Comparison of ENCODE assay signal across 17 mouse cellular contexts in genomic region chr14:7861275-7861674, GRCm38 (mm10). TPM values are rescaled to one million over a fixed set of nuclear protein-coding genes. Genes with fewer than 3 reads are reported as not detected.
DNase-seq lines count a peak whose midpoint lies in the region; ATAC-seq and TF ChIP-seq lines count a peak whose summit lies in the region.
"Had no signal": no experiment of that assay in that cellular context is flagged by ENCODE, and none has a peak within 500 bp of the region (broad histone marks: within the 10 kb centered on the region; RNA-seq: fewer than 3 reads in every experiment).

No protein-coding gene starts in this region.

- H3K4me2 ChIP-seq in forebrain, postnatal 0 days (ENCODE audit: low read depth), result no peak overlapping the region
- H3K4me2 ChIP-seq in intestine, embryonic 16.5 days (ENCODE audit: low read depth, low read length), result no peak overlapping the region
- no peak overlapping the region for H3K4me2 ChIP-seq in intestine, embryonic 15.5 days (replicated peaks)
- H3K4me2 ChIP-seq in stomach, postnatal 0 days (replicated peaks; ENCODE audit: low read depth), result no peak overlapping the region
- H3K4me2 ChIP-seq: heart, embryonic 12.5 days; neural tube, embryonic 13.5 days had no signal

- peaks cover 29% of the 10 kb centered on the region for H3K4me1 ChIP-seq in forebrain, embryonic 10.5 days
- H3K4me1 ChIP-seq in forebrain, postnatal 0 days (ENCODE audit: insufficient read depth), result no peaks in the 10 kb centered on the region
- peaks cover 29% of the 10 kb centered on the region for H3K4me1 ChIP-seq in intestine, embryonic 16.5 days (ENCODE audit: control insufficient read depth, insufficient read depth, low read length)
- peaks cover 9% of the 10 kb centered on the region for H3K4me1 ChIP-seq in intestine, embryonic 15.5 days (replicated peaks)
- H3K4me1 ChIP-seq in stomach, postnatal 0 days (replicated peaks; ENCODE audit: control insufficient read depth, insufficient read depth), result peaks cover 5% of the 10 kb centered on the region; the same call in 1 of the 2 replicates

- TF ChIP-seq CTCF in forebrain, postnatal 0 days (IDR thresholded peaks at IDR 0.05; ENCODE audit: low read depth), result no peak
- TF ChIP-seq CTCF in stomach, postnatal 0 days (IDR thresholded peaks at IDR 0.05; ENCODE audit: low read depth), result no peak

- H3K36me3 ChIP-seq in forebrain, embryonic 10.5 days (replicated peaks), result no peaks in the 10 kb centered on the region
- no peaks in the 10 kb centered on the region for H3K36me3 ChIP-seq in forebrain, postnatal 0 days (ENCODE audit: insufficient read depth)
- H3K36me3 ChIP-seq in intestine, embryonic 16.5 days (ENCODE audit: control insufficient read depth, insufficient read depth, low read length), result no peaks in the 10 kb centered on the region
- no peaks in the 10 kb centered on the region for H3K36me3 ChIP-seq in intestine, embryonic 15.5 days
- no peaks in the 10 kb centered on the region for H3K36me3 ChIP-seq in stomach, postnatal 0 days (ENCODE audit: control insufficient read depth, insufficient read depth, low read length)
- H3K36me3 ChIP-seq: heart, embryonic 12.5 days; neural tube, embryonic 13.5 days had no signal

- 90% methylated on average over 1 of the region's 1 CpGs for WGBS in forebrain, embryonic 10.5 days
- WGBS in forebrain, postnatal 0 days, result 89% methylated on average over 1 of the region's 1 CpGs
- WGBS in intestine, embryonic 16.5 days, result 78% methylated on average over 1 of the region's 1 CpGs
- 82% methylated on average over 1 of the region's 1 CpGs for WGBS in intestine, embryonic 15.5 days
- 89% methylated on average over 1 of the region's 1 CpGs for WGBS in stomach, postnatal 0 days

- no peak for ATAC-seq in forebrain, postnatal 0 days
- 0 out of 2 replicates have a peak, but pooled peaks have one; percentile 21 for ATAC-seq in intestine, embryonic 16.5 days
- no peak for ATAC-seq in intestine, embryonic 15.5 days
- ATAC-seq in stomach, postnatal 0 days (ENCODE audit: low FRiP score, low TSS enrichment), result peak; percentile 30; the same call in 1 of the 2 replicates

- DNase-seq in forebrain, embryonic 10.5 days (ENCODE audit: extremely low spot score, low spot score), result no peak
- DNase-seq in forebrain, postnatal 0 days, result no peak
- peak; percentile 32 for DNase-seq in retina, embryonic 14.5 days (ENCODE audit: low spot score)
- DNase-seq in retina, postnatal 1 day, result no peak
- no peak for DNase-seq in stomach, postnatal 0 days (ENCODE audit: low spot score)
- no peak for DNase-seq in cerebellum, postnatal 14 days
- DNase-seq: cerebellum, adult 2 months; gastrocnemius, postnatal 25 days; heart, postnatal 4 days; lung, postnatal 36 days; midbrain, embryonic 14.5 days; thymus, adult 2 months had no signal

- TF ChIP-seq EP300 in stomach, postnatal 0 days (optimal IDR thresholded peaks at IDR 0.05), result no peak

- 0 out of 2 replicates have a peak overlapping the region, but pooled peaks have one; percentile 15 for H3K27ac ChIP-seq in forebrain, embryonic 10.5 days
- no peak overlapping the region for H3K27ac ChIP-seq in forebrain, postnatal 0 days (ENCODE audit: low read depth, low read length)
- H3K27ac ChIP-seq in intestine, embryonic 16.5 days (ENCODE audit: low read length), result no peak overlapping the region
- no peak overlapping the region for H3K27ac ChIP-seq in intestine, embryonic 15.5 days
- H3K27ac ChIP-seq in stomach, postnatal 0 days (replicated peaks), result no peak overlapping the region
- H3K27ac ChIP-seq: left cerebral cortex, adult 2 months; neural tube, embryonic 13.5 days had no signal

- no peaks in the 10 kb centered on the region for H3K27me3 ChIP-seq in forebrain, embryonic 10.5 days (ENCODE audit: poor library complexity, severe bottlenecking)
- H3K27me3 ChIP-seq in forebrain, postnatal 0 days (ENCODE audit: insufficient read depth, low read length), result no peaks in the 10 kb centered on the region
- no peaks in the 10 kb centered on the region for H3K27me3 ChIP-seq in intestine, embryonic 16.5 days (replicated peaks; ENCODE audit: control insufficient read depth, insufficient read depth, low read length)
- no peaks in the 10 kb centered on the region for H3K27me3 ChIP-seq in intestine, embryonic 15.5 days (replicated peaks)
- H3K27me3 ChIP-seq in stomach, postnatal 0 days (ENCODE audit: control insufficient read depth, insufficient read depth, low read length), result no peaks in the 10 kb centered on the region
- H3K27me3 ChIP-seq: heart, embryonic 12.5 days; neural tube, embryonic 13.5 days had no signal

- no peak overlapping the region for H3K9ac ChIP-seq in forebrain, postnatal 0 days
- no peak overlapping the region for H3K9ac ChIP-seq in intestine, embryonic 16.5 days (ENCODE audit: low read depth, low read length)
- H3K9ac ChIP-seq in intestine, embryonic 15.5 days, result no peak overlapping the region
- no peak overlapping the region for H3K9ac ChIP-seq in stomach, postnatal 0 days (ENCODE audit: low read length)
- H3K9ac ChIP-seq: heart, embryonic 12.5 days; neural tube, embryonic 13.5 days had no signal

- H3K4me3 ChIP-seq in forebrain, embryonic 10.5 days, result no peak overlapping the region
- no peak overlapping the region for H3K4me3 ChIP-seq in forebrain, postnatal 0 days (ENCODE audit: low read depth, low read length)
- no peak overlapping the region for H3K4me3 ChIP-seq in intestine, embryonic 16.5 days (ENCODE audit: low read length)
- H3K4me3 ChIP-seq in intestine, embryonic 15.5 days (replicated peaks), result no peak overlapping the region
- no peak overlapping the region for H3K4me3 ChIP-seq in stomach, postnatal 0 days (ENCODE audit: low read depth, low read length)
- H3K4me3 ChIP-seq: heart, embryonic 12.5 days; left cerebral cortex, adult 2 months; neural tube, embryonic 13.5 days had no signal

- no peaks in the 10 kb centered on the region for H3K9me3 ChIP-seq in forebrain, embryonic 10.5 days
- no peaks in the 10 kb centered on the region for H3K9me3 ChIP-seq in forebrain, postnatal 0 days (ENCODE audit: low read length)
- no peaks in the 10 kb centered on the region for H3K9me3 ChIP-seq in intestine, embryonic 16.5 days (ENCODE audit: control insufficient read depth, low read length)
- H3K9me3 ChIP-seq in intestine, embryonic 15.5 days, result no peaks in the 10 kb centered on the region
- no peaks in the 10 kb centered on the region for H3K9me3 ChIP-seq in stomach, postnatal 0 days (ENCODE audit: control insufficient read depth, low read length)
- H3K9me3 ChIP-seq: heart, embryonic 12.5 days; neural tube, embryonic 13.5 days had no signal

RNA-seq across cellular contexts. Expression of gene Flnb, which starts 43.5 kb away (rescaled TPM):
- 22.9 and 24.2 TPM in 2 replicates for polyA plus RNA-seq in forebrain, embryonic 10.5 days (2016; fragmentation: Nextera tagmentation; extraction: Ambion mirVana)
- total RNA-seq in forebrain, postnatal 0 days (2014; rRNA removed), result 18.6 and 22.5 TPM in 2 replicates
- 1.3 and 2.3 TPM in 2 replicates for polyA plus RNA-seq in forebrain, postnatal 0 days (2015; fragmentation: Nextera tagmentation; extraction: Ambion mirVana)
- polyA plus RNA-seq in intestine, embryonic 16.5 days (2015; fragmentation: Nextera tagmentation; extraction: Ambion mirVana), result 14.7 and 17.0 TPM in 2 replicates
- polyA plus RNA-seq in intestine, embryonic 15.5 days (2015; fragmentation: Nextera tagmentation; extraction: Ambion mirVana), result 17.4 and 18.4 TPM in 2 replicates
- polyA plus RNA-seq in stomach, postnatal 0 days (2015; fragmentation: Nextera tagmentation; extraction: Ambion mirVana), result 8.3 and 8.8 TPM in 2 replicates

Comparison
In these comparisons a context has a peak if more than half of its experiments do, and no peak if none do; other contexts are left out.
1. ATAC-seq: peak in intestine, embryonic 16.5 days (single experiment) and stomach, postnatal 0 days (single experiment); none in forebrain, postnatal 0 days (single experiment) and intestine, embryonic 15.5 days (single experiment).